Mouse (Mus musculus) kidney, adult 2 months (tissue): ENCODE data around the gene Rreb1.

Experiments used
- CTCF ChIP-seq: fragments of 200-500 bp; conservative IDR thresholded peaks from 2 replicates; pipeline ENCODE4 v1.5.1; 2011; ENCODE audit warnings: low read depth, mild to moderate bottlenecking, control low read depth, low read length, moderate library complexity, mixed read lengths; ENCODE audit not compliant: insufficient read depth, insufficient read length
- POLR2A ChIP-seq: fragments of 200-500 bp; IDR thresholded peaks from one replicate; pipeline ENCODE4 v1.6.1; 2011; ENCODE audit warnings: low read depth, low read length, control low read depth

- TF ChIP-seq POLR2A (no peak), CTCF (no peak)
These were observed 24.2 kb downstream of the Rreb1 start for GRCm38 (mm10) chr13:37802246-37803003.
